Mouse (Mus musculus) erythroblast, embryonic 14.5 days (primary cell): Measurements from ENCODE around the gene Slc2a2.

Source experiments
- GATA1 ChIP-seq: IDR thresholded peaks from 2 replicates; pipeline ENCODE4 v1.6.1; 2012; ENCODE audit warnings: low read length, inconsistent platforms, mixed read lengths
- TAL1 ChIP-seq: IDR thresholded peaks from 3 replicates; pipeline ENCODE4 v1.6.1; 2012; ENCODE audit warnings: low read length, inconsistent platforms, mixed read lengths

DNA sequence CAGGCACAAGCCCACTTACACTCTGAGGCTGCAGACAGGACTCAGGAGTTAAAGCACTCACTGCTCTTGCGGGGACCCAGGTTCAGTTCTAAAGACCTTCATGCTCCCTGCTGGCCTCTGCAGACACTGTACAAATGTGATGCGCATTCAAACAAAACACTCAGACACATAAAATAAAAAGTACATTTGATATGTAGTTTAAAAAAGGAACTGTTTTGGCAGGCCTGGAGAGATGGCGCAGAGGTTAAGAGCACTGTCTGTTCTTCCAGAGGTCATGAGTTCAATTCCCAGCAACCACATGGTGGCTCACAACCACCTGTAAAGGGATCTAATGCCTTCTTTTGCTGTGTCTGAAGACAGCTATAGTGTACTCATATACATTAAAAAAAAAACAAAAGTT lies 50.4 kb downstream of the Slc2a2 start:
- TF ChIP-seq GATA1 (no peak), TAL1 (no peak)
